Mouse (Mus musculus): ENCODE data around the gene Guca2a.
A peak's percentile ranks its signal among the peaks of the same experiment; 100 is the strongest.
"Not testable (repeated sequence)": the region's sequence is repeated elsewhere in the genome, so short reads cannot be mapped to it uniquely, and the experiment has no call there.

The Guca2a gene

GRCm38 (mm10) chr4:119637176-119637845, at the start of gene Guca2a:
Gene Guca2a (plus strand): TSS chr4:119637704.
- no peak for DNase-seq (ENCODE audit: low read depth, low spot score)

- no peak for DNase-seq (ENCODE audit: low read depth, low spot score)
Observed at GRCm38 (mm10) chr4:119588037-119588436, 49.5 kb upstream of the Guca2a start.

- no peak for DNase-seq (ENCODE audit: low read depth, low spot score)
Observed at GRCm38 (mm10) chr4:119589423-119589822, 48.1 kb upstream of the Guca2a start.

GRCm38 (mm10) chr4:119590027-119590426, 47.5 kb upstream of the Guca2a start:
- DNase-seq (ENCODE audit: low read depth, low spot score), result no peak

- DNase-seq (ENCODE audit: low read depth, low spot score), result no peak
Observed at GRCm38 (mm10) chr4:119592479-119592878, 45.0 kb upstream of the Guca2a start.

GRCm38 (mm10) chr4:119594331-119594730, 43.2 kb upstream of the Guca2a start:
- no peak for DNase-seq (ENCODE audit: low read depth, low spot score)

GRCm38 (mm10) chr4:119599605-119600004, 37.9 kb upstream of the Guca2a start:
- no peak for DNase-seq (ENCODE audit: low read depth, low spot score)

- DNase-seq (ENCODE audit: low read depth, low spot score), result no peak
Observed at GRCm38 (mm10) chr4:119609488-119609887, 28.0 kb upstream of the Guca2a start.

- DNase-seq (ENCODE audit: low read depth, low spot score), result no peak
Observed at GRCm38 (mm10) chr4:119614078-119614477, 23.4 kb upstream of the Guca2a start.

GRCm38 (mm10) chr4:119614724-119615123, 22.8 kb upstream of the Guca2a start:
- DNase-seq (ENCODE audit: low read depth, low spot score), result no peak

GRCm38 (mm10) chr4:119626081-119626645, 11.3 kb upstream of the Guca2a start:
- no peak for DNase-seq (ENCODE audit: low read depth, low spot score)

GRCm38 (mm10) chr4:119626876-119627275, 10.6 kb upstream of the Guca2a start:
- no peak for DNase-seq (ENCODE audit: low read depth, low spot score)

GRCm38 (mm10) chr4:119627317-119627716, 10.2 kb upstream of the Guca2a start:
- DNase-seq (ENCODE audit: low read depth, low spot score), result no peak

GRCm38 (mm10) chr4:119628363-119628762, 9.1 kb upstream of the Guca2a start:
- DNase-seq (ENCODE audit: low read depth, low spot score), result not testable (repeated sequence)

- peak; percentile 6 for DNase-seq (ENCODE audit: low read depth, low spot score)
Observed at GRCm38 (mm10) chr4:119631115-119631919, 6.2 kb upstream of the Guca2a start.

- DNase-seq (ENCODE audit: low read depth, low spot score), result no peak
Observed at GRCm38 (mm10) chr4:119632721-119633120, 4.8 kb upstream of the Guca2a start.

GRCm38 (mm10) chr4:119633342-119633741, 4.2 kb upstream of the Guca2a start:
- no peak for DNase-seq (ENCODE audit: low read depth, low spot score)

- no peak for DNase-seq (ENCODE audit: low read depth, low spot score)
Observed at GRCm38 (mm10) chr4:119633948-119634347, 3.6 kb upstream of the Guca2a start.

GRCm38 (mm10) chr4:119634908-119635660, 2.4 kb upstream of the Guca2a start:
- no peak for DNase-seq (ENCODE audit: low read depth, low spot score)

- DNase-seq (ENCODE audit: low read depth, low spot score), result no peak
Observed at GRCm38 (mm10) chr4:119635686-119636085, 1.8 kb upstream of the Guca2a start.

GRCm38 (mm10) chr4:119636731-119637130, 773 bp upstream of the Guca2a start:
- no peak for DNase-seq (ENCODE audit: low read depth, low spot score)

- no peak for DNase-seq (ENCODE audit: low read depth, low spot score)
Observed at GRCm38 (mm10) chr4:119637946-119638345, 442 bp downstream of the Guca2a start.

Measured in brain, embryonic 18.5 days (tissue).